Mouse (Mus musculus) liver, embryonic 18 days (tissue): ENCODE measurements around the gene AL607142.1. TPM values are rescaled to one million over a fixed set of nuclear protein-coding genes. Genes with fewer than 3 reads are reported as not detected.

ENCODE experiments used
- polyA plus RNA-seq: library from polyadenylated mRNA; depleted of rRNA; stranded (reverse); fragments of >200 nt; gene quantifications from 2 replicates; pipeline ENCODE4 v1.2.3, GENCODE M21; 2012; rRNA removed

The AL607142.1 gene
- not detected in 2 replicates for polyA plus RNA-seq

GRCm38 (mm10) chr4:120064696-120065095 lies at the start of gene AL607142.1:
AL607142.1 (plus strand) TSS chr4:120064996.

Other genes starting within 250 kb of the AL607142.1 start
- gene Edn2, start 96.2 kb downstream of the AL607142.1 start, polyA plus RNA-seq: 0.06 and 0.08 TPM in 2 replicates
- gene Foxo6, start 222.4 kb downstream of the AL607142.1 start, polyA plus RNA-seq: 0.04 and 0.08 TPM in 2 replicates